Mouse (Mus musculus): ENCODE measurements at regions not wholly inside any gene's neighbourhood (a gene's known extent, or its start where the extent isn't known, plus 50 kb on each side); places are given as distances from the start of the nearest gene placed in this dataset.

GRCm38 (mm10) chr9:43874332-43874731 lies 130.5 kb downstream of the Nectin1 start:
- TF ChIP-seq CTCF (IDR thresholded peaks at IDR 0.05; ENCODE audit: extremely low read depth, insufficient read depth, insufficient read length, insufficient replicate concordance) (no peak), POLR2A (IDR thresholded peaks at IDR 0.05; ENCODE audit: low read depth, low read length) (no peak)

Measured in spleen, adult 2 months (tissue).